Mouse (Mus musculus): ENCODE data around the gene Cyp4a12a. TPM values are rescaled to one million over a fixed set of nuclear protein-coding genes. Genes with fewer than 3 reads are reported as not detected.

The Cyp4a12a gene
- polyA plus RNA-seq, 1 experiment from 2014 or later, result not detected

Other genes starting within 250 kb of the Cyp4a12a start
- 1.4 and 1.9 TPM in 2 replicates for gene Tal1, start 242.6 kb upstream of the Cyp4a12a start, polyA plus RNA-seq (2016; fragmentation: Nextera tagmentation; extraction: Ambion mirVana)
- 9.3 and 11.2 TPM in 2 replicates for gene Pdzk1ip1, start 210.3 kb upstream of the Cyp4a12a start, polyA plus RNA-seq (2016; fragmentation: Nextera tagmentation; extraction: Ambion mirVana)
- not detected in 2 replicates for gene Cyp4x1, start 164.8 kb upstream of the Cyp4a12a start, polyA plus RNA-seq (2016; fragmentation: Nextera tagmentation; extraction: Ambion mirVana)
- not detected in 2 replicates for gene Cyp4a29, start 57.0 kb upstream of the Cyp4a12a start, polyA plus RNA-seq (2016; fragmentation: Nextera tagmentation; extraction: Ambion mirVana)
- not detected in 2 replicates for gene Cyp4a12b, start 112.6 kb downstream of the Cyp4a12a start, polyA plus RNA-seq (2016; fragmentation: Nextera tagmentation; extraction: Ambion mirVana)
- gene Cyp4a30b, start 153.6 kb downstream of the Cyp4a12a start, polyA plus RNA-seq (2016; fragmentation: Nextera tagmentation; extraction: Ambion mirVana), result not detected in 2 replicates
- not detected in 2 replicates for gene Cyp4a14, start 197.1 kb downstream of the Cyp4a12a start, polyA plus RNA-seq (2016; fragmentation: Nextera tagmentation; extraction: Ambion mirVana)
- gene Cyp4a10, start 219.2 kb downstream of the Cyp4a12a start, polyA plus RNA-seq (2016; fragmentation: Nextera tagmentation; extraction: Ambion mirVana), result not detected in 2 replicates